Mouse (Mus musculus) testis, adult 2 months (tissue): ENCODE data around the gene Gm26602. TPM values are rescaled to one million over a fixed set of nuclear protein-coding genes. Genes with fewer than 3 reads are reported as not detected.
"Not testable (repeated sequence)": the region's sequence is repeated elsewhere in the genome, so short reads cannot be mapped to it uniquely, and the experiment has no call there.

Source experiments
- H3K27ac ChIP-seq: fragments of 200-500 bp; 2 replicates; pipeline ENCODE4 v1.5.1; 2012; ENCODE audit warnings: low read depth, low read length; ENCODE audit not compliant: control insufficient read depth, insufficient read depth
- H3K27me3 ChIP-seq: fragments of 200-500 bp; 2 replicates; pipeline ENCODE4 v1.6.1; 2012; ENCODE audit warnings: mild to moderate bottlenecking, low read length, moderate library complexity; ENCODE audit not compliant: control insufficient read depth, insufficient read depth
- H3K36me3 ChIP-seq: fragments of 200-500 bp; 2 replicates; pipeline ENCODE4 v1.6.1; 2012; ENCODE audit warnings: mild to moderate bottlenecking, low read length; ENCODE audit not compliant: control insufficient read depth, insufficient read depth
- H3K4me1 ChIP-seq: fragments of 200-500 bp; 2 replicates; pipeline ENCODE4 v1.6.1; 2012; ENCODE audit warnings: low read length; ENCODE audit not compliant: control insufficient read depth, insufficient read depth
- H3K4me3 ChIP-seq: fragments of 200-500 bp; 2 replicates; pipeline ENCODE4 v1.5.1; 2012; ENCODE audit warnings: low read depth, mild to moderate bottlenecking, low read length, moderate library complexity, mixed read lengths; ENCODE audit not compliant: control insufficient read depth
- CTCF ChIP-seq: fragments of 200-500 bp; IDR thresholded peaks from 2 replicates; pipeline ENCODE4 v1.5.1; 2012; ENCODE audit warnings: low read depth, mild to moderate bottlenecking, inconsistent platforms, low read length, moderate library complexity; ENCODE audit not compliant: control insufficient read depth, insufficient read depth, insufficient replicate concordance
- POLR2A ChIP-seq: fragments of 200-500 bp; IDR thresholded peaks from 2 replicates; pipeline ENCODE4 v1.6.1; 2012; ENCODE audit warnings: low read depth, mild to moderate bottlenecking, inconsistent platforms, low read length, moderate library complexity; ENCODE audit not compliant: control insufficient read depth
- polyA plus RNA-seq: library from polyadenylated mRNA; depleted of rRNA; stranded (reverse); fragments of >200 nt; gene quantifications from 2 replicates; pipeline ENCODE4 v1.2.3, GENCODE M21; 2012

Gm26602 gene
- polyA plus RNA-seq, 1 experiment, result not detected

DNA sequence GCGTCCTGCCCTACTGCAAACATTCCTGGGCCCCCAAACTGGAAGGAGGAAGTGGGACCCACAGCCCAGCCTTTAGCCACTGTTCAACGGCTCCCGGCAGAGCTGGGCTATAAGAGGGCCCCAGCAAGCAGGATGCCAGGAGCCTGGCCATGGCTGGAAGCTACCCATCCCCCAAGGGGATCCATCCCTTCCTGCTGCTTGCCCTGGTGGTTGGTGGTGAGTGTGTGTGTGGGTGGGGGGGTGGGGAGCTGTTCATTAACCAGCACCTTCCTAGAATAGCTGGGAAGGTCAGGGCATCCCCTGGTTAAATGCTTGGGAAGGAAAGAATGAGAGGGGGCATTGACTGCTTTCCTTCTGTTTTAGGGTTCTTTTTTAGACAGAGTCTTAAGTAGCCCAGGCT, 31.1 kb upstream of the Gm26602 start:
- Histone ChIP-seq H3K36me3 (no peaks in the 10 kb centered on the region), H3K4me1 (peaks cover 17% of the 10 kb centered on the region), H3K27ac (no peak overlapping the region), H3K4me3 (no peak overlapping the region), H3K27me3 (no peaks in the 10 kb centered on the region)
- TF ChIP-seq CTCF (no peak), POLR2A (no peak)

DNA sequence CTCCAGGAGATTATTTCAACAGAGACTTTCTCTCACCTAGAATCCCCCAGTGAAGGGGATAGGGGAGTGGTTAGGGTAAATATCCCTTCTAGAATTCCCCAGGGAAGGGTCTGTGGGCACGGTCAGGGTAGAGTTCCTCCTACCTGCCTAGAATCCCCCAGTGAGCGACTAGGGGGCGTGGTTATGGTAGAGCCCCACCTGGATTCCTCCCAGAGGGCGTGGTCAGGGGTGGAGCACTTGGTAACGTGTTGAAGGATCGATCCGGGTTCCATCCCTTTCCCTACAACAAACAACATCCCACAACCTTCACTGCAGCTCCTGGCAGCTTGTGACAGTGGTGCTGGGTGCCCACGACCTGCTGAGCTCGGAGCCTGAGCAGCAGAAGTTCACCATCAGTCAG, 29.9 kb upstream of the Gm26602 start:
- peaks cover 15% of the 10 kb centered on the region for H3K4me1 ChIP-seq
- H3K27ac ChIP-seq, result no peak overlapping the region
- H3K36me3 ChIP-seq, result no peaks in the 10 kb centered on the region
- no peaks in the 10 kb centered on the region for H3K27me3 ChIP-seq
- TF ChIP-seq CTCF (no peak), POLR2A (no peak)
- H3K4me3 ChIP-seq, result no peak overlapping the region

DNA sequence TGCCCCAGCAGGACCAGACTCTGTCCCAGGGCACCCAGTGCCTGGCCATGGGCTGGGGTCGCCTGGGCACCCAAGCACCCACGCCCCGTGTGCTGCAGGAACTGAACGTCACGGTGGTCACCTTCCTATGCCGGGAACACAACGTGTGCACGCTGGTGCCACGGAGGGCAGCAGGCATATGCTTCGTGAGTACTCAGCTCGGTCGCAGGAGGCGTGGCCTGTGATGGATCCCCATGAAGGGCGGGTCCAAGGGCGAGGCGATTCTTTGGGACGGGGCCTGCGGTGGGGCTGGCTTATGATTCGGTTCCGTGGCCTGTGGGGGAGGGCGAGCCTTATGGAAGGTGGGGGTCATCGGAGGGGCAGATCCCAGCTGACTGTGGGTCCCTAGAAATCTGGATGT, 28.7 kb upstream of the Gm26602 start:
- no peak overlapping the region for H3K4me3 ChIP-seq
- no peak overlapping the region for H3K27ac ChIP-seq
- H3K36me3 ChIP-seq, result no peaks in the 10 kb centered on the region
- peaks cover 15% of the 10 kb centered on the region for H3K4me1 ChIP-seq
- TF ChIP-seq CTCF (no peak), POLR2A (no peak)
- H3K27me3 ChIP-seq, result no peaks in the 10 kb centered on the region

DNA sequence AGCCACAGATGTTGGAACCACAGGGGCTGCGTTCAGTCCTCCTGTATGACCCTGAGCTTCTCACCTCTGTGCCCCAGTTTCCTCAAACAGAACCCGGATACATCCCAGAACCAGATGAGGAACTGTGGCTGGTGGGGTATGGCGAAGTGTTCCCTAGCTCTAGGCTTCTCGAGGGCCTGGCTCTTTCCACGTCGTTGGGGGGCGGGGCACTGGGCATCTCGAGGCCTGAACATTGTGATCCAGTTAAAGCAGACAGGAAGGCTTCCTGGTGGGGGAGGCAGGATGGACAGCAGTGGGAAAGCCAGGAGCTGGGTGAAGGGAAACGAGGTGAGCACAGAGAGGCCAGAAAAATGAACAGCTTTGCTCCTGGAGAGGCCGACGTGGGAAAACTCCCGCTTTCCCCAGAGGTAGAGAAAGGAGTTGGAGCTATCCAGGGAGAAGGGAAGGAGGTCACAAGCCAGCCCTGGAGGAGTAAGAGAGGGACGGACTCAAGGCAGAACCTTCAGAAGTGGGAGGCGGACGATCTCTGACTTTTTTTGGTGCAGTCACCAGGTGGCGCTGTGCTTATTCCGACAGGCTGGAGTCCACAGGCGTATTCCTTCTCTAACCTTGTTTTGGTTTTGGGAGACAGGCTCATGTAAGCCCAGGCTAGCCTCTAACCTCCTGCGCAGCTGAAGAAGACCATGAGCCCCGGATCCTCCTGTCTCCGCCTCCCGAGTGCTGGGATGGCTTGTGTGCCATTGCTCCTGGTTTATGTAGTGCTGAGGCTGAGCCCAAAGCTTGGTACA, 27.2 kb upstream of the Gm26602 start:
- peaks cover 15% of the 10 kb centered on the region for H3K4me1 ChIP-seq
- H3K27ac ChIP-seq, result no peak overlapping the region
- H3K36me3 ChIP-seq, result no peaks in the 10 kb centered on the region
- TF ChIP-seq POLR2A (no peak), CTCF (peak; percentile 83; the same call in 1 of the 2 replicates)
- H3K4me3 ChIP-seq, result no peak overlapping the region
- no peaks in the 10 kb centered on the region for H3K27me3 ChIP-seq

DNA sequence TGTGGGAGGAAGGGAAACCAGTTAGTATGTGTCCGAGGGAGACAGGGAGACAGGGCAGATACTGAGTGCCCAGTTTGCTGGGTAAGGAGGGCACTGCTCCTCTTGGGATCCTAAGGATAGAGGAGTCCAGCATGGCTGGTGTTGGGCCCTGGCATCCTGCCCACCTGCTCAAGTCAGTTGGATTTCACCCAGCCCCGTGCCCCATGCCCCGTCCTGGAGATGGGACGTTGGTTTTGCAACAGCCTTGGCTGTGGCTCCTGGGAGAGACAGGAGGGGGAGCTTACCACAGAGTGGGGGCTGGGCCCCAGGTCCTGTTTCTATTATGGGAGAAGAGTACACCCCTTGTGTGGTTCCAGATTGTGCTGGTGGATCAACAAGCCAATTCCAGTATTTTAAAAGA, 26.2 kb upstream of the Gm26602 start:
- Histone ChIP-seq H3K4me1 (peaks cover 15% of the 10 kb centered on the region), H3K36me3 (no peaks in the 10 kb centered on the region), H3K4me3 (no peak overlapping the region), H3K27me3 (no peaks in the 10 kb centered on the region), H3K27ac (no peak overlapping the region)
- no peak for TF ChIP-seq CTCF
- TF ChIP-seq POLR2A, result no peak

DNA sequence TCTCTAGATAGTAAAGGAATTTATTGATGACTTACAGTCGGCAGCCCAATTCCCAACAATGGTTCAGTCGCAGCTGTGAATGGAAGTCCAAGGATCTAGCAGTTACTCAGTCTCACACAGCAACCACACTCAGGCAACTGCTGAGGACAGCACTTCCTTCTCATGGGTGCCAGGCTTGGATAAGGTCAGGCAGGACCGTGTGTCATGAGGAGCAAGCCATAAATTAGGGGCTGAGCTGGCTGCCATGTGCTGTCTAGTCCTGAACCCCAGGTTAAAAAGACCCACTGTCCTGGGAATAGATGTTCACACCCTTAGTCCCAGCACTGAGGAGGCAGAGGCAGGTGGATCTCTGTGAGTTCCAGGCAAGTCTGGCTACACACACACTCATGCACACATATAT, 25.7 kb upstream of the Gm26602 start:
- not testable (repeated sequence) for H3K4me3 ChIP-seq, H3K36me3 ChIP-seq, H3K27me3 ChIP-seq, H3K27ac ChIP-seq
- peaks cover 15% of the 10 kb centered on the region for H3K4me1 ChIP-seq

DNA sequence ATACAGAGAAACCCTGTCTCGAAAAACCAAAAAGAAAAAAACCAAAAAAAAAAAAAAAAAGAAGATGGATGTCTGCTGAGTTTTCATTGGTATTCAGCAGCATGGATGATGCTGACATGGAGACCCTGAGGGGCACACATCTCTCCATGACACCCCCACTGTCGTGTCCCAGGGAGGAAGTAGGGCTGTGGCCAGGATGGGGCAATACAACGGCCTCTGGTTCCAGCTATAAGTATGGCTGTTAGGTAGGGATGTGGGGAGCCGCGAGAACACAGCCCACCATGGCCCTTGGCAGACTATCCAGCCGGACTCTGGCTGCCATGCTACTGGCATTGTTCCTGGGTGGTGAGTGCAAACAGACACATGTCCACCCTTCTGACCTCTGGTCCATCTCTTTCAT, 24.6 kb upstream of the Gm26602 start, which contains the start of gene Elane:
Elane (plus strand) TSS at position 194 of the 400 bp plus-strand sequence.
- Histone ChIP-seq H3K27me3 (no peaks in the 10 kb centered on the region), H3K4me3 (no peak within 1 kb of the TSS), H3K36me3 (no peaks in the 10 kb centered on the region), H3K4me1 (peaks cover 11% of the 10 kb centered on the region), H3K27ac (no peak within 1 kb of the TSS)
- no peak for TF ChIP-seq CTCF
- no peak for TF ChIP-seq POLR2A

DNA sequence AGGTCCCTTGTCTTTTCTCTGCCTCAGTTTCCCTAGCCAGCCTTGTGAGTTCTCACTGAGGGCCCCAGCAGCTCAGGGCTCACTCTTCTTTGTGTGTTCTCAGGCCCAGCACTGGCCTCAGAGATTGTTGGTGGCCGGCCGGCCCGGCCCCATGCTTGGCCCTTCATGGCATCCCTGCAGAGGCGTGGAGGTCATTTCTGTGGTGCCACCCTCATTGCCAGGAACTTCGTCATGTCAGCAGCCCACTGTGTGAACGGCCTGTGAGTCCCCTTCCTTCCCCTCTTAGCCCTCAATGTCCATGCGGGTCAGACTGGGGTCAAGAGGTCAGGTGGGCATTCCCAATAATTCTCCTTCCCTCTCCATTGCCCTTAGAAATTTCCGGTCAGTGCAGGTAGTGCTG, 24.0 kb upstream of the Gm26602 start:
- TF ChIP-seq POLR2A (no peak), CTCF (no peak)
- no peaks in the 10 kb centered on the region for H3K36me3 ChIP-seq
- H3K27me3 ChIP-seq, result no peaks in the 10 kb centered on the region

More for the DNA sequence above, 24.0 kb upstream of the Gm26602 start:
- Histone ChIP-seq H3K4me3 (no peak overlapping the region), H3K27ac (no peak overlapping the region), H3K4me1 (peaks cover 11% of the 10 kb centered on the region)
